Mouse (Mus musculus): ENCODE data around the gene Chd2. TPM values are rescaled to one million over a fixed set of nuclear protein-coding genes. Genes with fewer than 3 reads are reported as not detected.
"Not testable (repeated sequence)": the region's sequence is repeated elsewhere in the genome, so short reads cannot be mapped to it uniquely, and the experiment has no call there.

The Chd2 gene
- polyA plus RNA-seq, 1 experiment from 2014 or later, result 70.9 TPM

DNA sequence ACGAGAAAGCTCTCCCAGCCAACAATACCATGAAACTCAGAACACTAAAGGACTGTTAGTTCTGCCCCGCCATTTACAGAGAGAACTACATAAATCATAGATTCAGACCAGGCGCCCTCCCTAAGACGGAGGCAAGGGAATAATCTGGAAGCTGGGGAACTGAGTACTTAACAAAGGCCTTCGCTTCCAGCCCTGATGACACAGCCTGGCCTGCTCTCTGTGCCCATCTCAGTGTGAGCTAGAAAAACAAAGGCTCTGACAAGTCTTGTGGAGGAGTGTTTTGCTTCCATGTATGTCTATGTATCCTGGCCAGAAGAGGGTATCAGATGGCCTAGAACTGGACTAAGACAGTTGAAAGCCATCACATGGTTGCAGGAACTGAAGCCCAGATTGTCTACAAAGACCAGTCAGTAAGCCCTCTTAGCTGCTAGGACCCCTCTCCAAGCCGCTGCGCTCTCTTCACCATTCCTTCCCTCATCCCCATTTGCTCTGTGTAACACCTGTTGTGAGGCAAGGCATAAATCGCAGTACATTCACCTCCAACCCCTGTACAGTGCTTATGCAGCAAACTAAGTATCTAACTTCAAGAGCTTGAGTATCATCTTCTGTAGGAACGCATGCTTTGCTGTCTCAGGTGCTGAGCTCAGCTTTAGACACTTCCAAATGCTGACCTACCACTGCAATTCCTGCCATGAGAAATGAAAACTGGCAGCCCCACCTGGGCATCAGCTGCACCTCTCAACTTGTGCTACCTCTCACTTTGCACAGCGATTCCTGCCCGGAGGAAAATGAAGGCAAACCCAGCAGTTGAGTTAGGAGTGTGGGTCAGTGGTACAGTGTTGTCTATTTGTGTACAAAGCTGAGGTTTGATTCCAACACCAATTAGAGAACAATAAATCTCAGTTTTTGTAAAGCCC lies 20.1 kb downstream of the Chd2 start:
- H3K9ac ChIP-seq (ENCODE audit: low read depth, low read length), result no peak overlapping the region
- H3K27ac ChIP-seq (ENCODE audit: low read depth, low read length), result peak overlapping the region; percentile 75; the same call in 1 of the 2 replicates
- H3K4me2 ChIP-seq (replicated peaks; ENCODE audit: low read depth, low read length), result no peak overlapping the region
- H3K4me1 ChIP-seq (ENCODE audit: control insufficient read depth, insufficient read depth, low read length), result peaks cover 9% of the 10 kb centered on the region
- ATAC-seq (ENCODE audit: low FRiP score, low TSS enrichment), result peak; percentile 70
- no peak overlapping the region for H3K4me3 ChIP-seq (ENCODE audit: low read length)
- H3K36me3 ChIP-seq (ENCODE audit: control insufficient read depth, insufficient read depth, low read length), result peaks cover 41% of the 10 kb centered on the region
- H3K9me3 ChIP-seq (ENCODE audit: control insufficient read depth, low read length), result no peaks in the 10 kb centered on the region
- H3K27me3 ChIP-seq (ENCODE audit: control insufficient read depth, insufficient read depth, low read length), result no peaks in the 10 kb centered on the region
- WGBS, result 58% methylated on average over 11 of the region's 11 CpGs

DNA sequence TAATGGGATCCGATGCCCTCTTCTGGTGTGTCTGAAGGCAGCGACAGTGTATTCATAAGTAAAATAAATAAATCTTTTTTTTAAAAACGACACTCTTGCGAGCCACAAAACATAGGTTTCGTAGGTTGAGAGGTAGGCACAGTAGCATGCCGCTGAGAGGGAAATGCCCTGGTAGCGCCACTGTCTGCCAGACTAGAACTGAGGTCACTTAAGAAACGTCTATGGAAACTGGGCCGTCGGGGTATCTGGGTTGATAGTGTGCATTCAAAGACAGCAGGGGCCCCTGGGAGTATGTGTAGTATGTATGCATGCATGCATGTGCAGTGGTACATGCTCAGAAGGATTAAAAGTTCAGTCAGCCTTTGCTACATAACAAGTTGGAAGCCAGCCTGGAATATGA lies 21.4 kb downstream of the Chd2 start:
- ATAC-seq (ENCODE audit: low FRiP score, low TSS enrichment), result no peak
- Histone ChIP-seq H3K27ac (ENCODE audit: low read depth, low read length) (no peak overlapping the region), H3K9ac (ENCODE audit: low read depth, low read length) (no peak overlapping the region), H3K4me2 (replicated peaks; ENCODE audit: low read depth, low read length) (no peak overlapping the region), H3K4me1 (ENCODE audit: control insufficient read depth, insufficient read depth, low read length) (peaks cover 9% of the 10 kb centered on the region), H3K9me3 (ENCODE audit: control insufficient read depth, low read length) (no peaks in the 10 kb centered on the region), H3K4me3 (ENCODE audit: low read length) (no peak overlapping the region), H3K27me3 (ENCODE audit: control insufficient read depth, insufficient read depth, low read length) (no peaks in the 10 kb centered on the region), H3K36me3 (ENCODE audit: control insufficient read depth, insufficient read depth, low read length) (peaks cover 53% of the 10 kb centered on the region)
- WGBS, result 88% methylated on average over 10 of the region's 10 CpGs

DNA sequence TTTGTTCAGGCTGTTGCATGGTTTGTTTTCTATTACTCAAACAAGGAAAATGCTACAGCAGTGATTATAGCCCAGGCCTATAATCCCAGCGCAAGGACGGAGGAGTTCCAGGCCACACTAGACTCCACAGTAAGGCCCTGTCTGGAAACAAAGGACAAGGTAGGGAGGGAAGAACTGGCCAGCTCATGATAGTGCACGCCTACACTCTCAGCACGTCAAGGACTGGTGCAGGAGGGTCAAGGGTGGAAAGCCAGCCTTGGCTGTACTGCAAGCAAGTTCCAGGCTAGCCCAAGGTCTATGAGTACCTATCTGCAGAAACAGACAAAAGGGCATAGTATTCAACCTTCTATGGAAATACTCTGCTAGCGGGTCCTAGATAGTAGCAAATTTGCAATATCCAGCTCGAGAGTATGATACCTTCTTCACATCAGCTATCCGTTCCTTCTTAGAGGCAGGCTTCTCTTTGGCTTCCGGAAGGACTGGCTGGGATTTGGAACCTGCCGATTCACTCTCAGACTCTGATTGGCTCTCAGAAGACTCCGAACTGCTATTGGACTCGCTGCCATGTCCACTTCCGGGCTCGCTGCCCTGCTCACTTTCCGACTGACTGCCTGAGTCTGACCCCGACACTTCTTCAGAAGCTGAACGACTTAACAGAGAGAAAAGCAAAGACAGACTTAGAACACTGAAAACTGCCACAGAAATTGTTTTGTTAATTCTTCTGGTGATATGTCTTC lies 22.4 kb downstream of the Chd2 start:
- Histone ChIP-seq H3K9me3 (ENCODE audit: control insufficient read depth, low read length) (no peaks in the 10 kb centered on the region), H3K4me3 (ENCODE audit: low read length) (no peak overlapping the region), H3K27ac (ENCODE audit: low read depth, low read length) (no peak overlapping the region), H3K27me3 (ENCODE audit: control insufficient read depth, insufficient read depth, low read length) (no peaks in the 10 kb centered on the region), H3K4me2 (replicated peaks; ENCODE audit: low read depth, low read length) (no peak overlapping the region), H3K36me3 (ENCODE audit: control insufficient read depth, insufficient read depth, low read length) (peaks cover 63% of the 10 kb centered on the region), H3K4me1 (ENCODE audit: control insufficient read depth, insufficient read depth, low read length) (peaks cover 14% of the 10 kb centered on the region), H3K9ac (ENCODE audit: low read depth, low read length) (no peak overlapping the region)
- WGBS, result 87% methylated on average over 16 of the region's 16 CpGs
- no peak for ATAC-seq (ENCODE audit: low FRiP score, low TSS enrichment)

DNA sequence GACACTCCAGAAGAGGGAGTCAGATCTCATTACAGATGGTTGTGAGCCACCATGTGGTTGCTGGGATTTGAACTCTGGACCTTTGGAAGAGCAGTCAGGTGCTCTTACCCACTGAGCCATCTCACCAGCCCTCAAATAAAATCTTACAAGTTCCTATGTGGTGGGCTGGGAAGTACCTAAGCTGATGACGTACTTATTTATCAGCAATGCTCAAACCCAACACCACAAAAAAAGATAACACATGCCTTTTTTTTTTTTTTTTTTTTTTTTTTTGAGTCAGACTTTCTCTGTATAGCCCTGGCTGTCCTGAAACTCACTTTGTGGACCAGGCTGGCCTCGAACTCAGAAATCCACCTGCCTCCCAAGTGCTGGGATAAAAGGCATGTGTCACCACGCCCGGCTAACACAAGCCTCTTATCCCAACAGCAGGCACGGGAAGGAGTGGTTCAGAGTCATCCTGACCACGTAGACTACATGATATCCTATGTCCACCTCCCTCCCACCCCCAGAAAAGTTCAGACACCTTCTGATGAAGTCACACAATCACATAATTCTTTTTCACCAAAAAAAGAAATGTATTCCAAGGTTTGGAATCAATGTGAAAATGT lies 23.2 kb downstream of the Chd2 start:
- Histone ChIP-seq H3K4me1 (ENCODE audit: control insufficient read depth, insufficient read depth, low read length) (peaks cover 15% of the 10 kb centered on the region), H3K36me3 (ENCODE audit: control insufficient read depth, insufficient read depth, low read length) (peaks cover 68% of the 10 kb centered on the region)
- H3K4me2 ChIP-seq (replicated peaks; ENCODE audit: low read depth, low read length); H3K4me3 ChIP-seq (ENCODE audit: low read length); H3K27me3 ChIP-seq (ENCODE audit: control insufficient read depth, insufficient read depth, low read length); H3K27ac ChIP-seq (ENCODE audit: low read depth, low read length); ATAC-seq (ENCODE audit: low FRiP score, low TSS enrichment); H3K9ac ChIP-seq (ENCODE audit: low read depth, low read length); H3K9me3 ChIP-seq (ENCODE audit: control insufficient read depth, low read length): not testable (repeated sequence)
- 93% methylated on average over 6 of the region's 6 CpGs for WGBS

DNA sequence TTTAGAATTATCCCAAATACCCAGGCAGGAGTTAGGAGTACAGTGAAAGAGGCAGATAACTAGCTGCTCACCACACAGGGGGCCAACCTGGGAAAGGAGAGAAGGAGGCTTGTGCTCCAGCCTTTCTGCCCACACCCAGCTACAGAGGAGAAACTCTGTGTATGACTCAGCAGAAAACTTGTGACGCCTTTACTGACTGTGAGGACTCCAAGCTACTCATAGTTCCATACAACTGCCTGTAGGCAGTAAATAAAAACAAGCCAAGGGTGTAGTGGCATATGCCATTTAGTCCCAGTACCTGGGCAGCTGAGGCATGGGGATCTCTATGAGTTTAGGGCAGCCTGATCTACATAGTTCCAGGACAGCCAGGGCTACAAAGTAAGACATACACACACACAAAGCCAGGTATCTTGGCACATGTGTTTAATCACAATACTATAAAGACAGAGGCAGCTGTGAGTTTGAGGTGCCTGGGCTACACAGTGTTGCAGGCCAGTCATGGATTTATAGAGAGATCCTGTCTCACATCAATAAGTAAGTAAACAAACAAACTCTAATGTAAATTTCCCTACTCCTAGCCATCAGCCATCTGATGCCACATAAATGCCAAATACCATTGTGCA lies 24.1 kb downstream of the Chd2 start:
- Histone ChIP-seq H3K9ac (ENCODE audit: low read depth, low read length) (no peak overlapping the region), H3K36me3 (ENCODE audit: control insufficient read depth, insufficient read depth, low read length) (peaks cover 74% of the 10 kb centered on the region), H3K27me3 (ENCODE audit: control insufficient read depth, insufficient read depth, low read length) (no peaks in the 10 kb centered on the region), H3K27ac (ENCODE audit: low read depth, low read length) (no peak overlapping the region), H3K4me1 (ENCODE audit: control insufficient read depth, insufficient read depth, low read length) (peaks cover 15% of the 10 kb centered on the region), H3K4me3 (ENCODE audit: low read length) (no peak overlapping the region), H3K4me2 (replicated peaks; ENCODE audit: low read depth, low read length) (no peak overlapping the region), H3K9me3 (ENCODE audit: control insufficient read depth, low read length) (no peaks in the 10 kb centered on the region)
- ATAC-seq (ENCODE audit: low FRiP score, low TSS enrichment), result no peak
- WGBS, result 77% methylated on average over 1 of the region's 1 CpGs

DNA sequence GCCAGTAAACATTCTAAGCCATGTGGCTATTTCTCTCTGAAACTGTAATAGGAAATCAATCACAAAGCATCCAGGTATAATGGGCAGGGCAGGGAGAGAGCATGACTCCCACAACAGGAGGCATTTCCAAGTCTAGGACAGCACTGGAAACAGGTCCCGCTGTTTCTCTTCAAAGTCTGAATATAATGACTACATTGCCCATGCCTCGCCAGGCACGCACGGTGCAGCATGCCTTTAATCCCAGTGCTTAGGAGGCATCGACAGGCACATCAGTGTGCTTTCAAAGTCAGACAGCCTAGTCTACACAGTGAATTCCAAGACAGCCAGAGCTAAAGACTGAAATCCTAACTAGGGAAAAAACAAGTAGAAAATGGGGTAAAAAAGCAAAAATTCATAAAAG lies 24.8 kb downstream of the Chd2 start:
- Histone ChIP-seq H3K36me3 (ENCODE audit: control insufficient read depth, insufficient read depth, low read length) (peaks cover 78% of the 10 kb centered on the region), H3K9me3 (ENCODE audit: control insufficient read depth, low read length) (no peaks in the 10 kb centered on the region), H3K4me1 (ENCODE audit: control insufficient read depth, insufficient read depth, low read length) (peaks cover 13% of the 10 kb centered on the region), H3K4me3 (ENCODE audit: low read length) (no peak overlapping the region), H3K9ac (ENCODE audit: low read depth, low read length) (no peak overlapping the region), H3K4me2 (replicated peaks; ENCODE audit: low read depth, low read length) (no peak overlapping the region), H3K27ac (ENCODE audit: low read depth, low read length) (no peak overlapping the region), H3K27me3 (ENCODE audit: control insufficient read depth, insufficient read depth, low read length) (no peaks in the 10 kb centered on the region)
- ATAC-seq (ENCODE audit: low FRiP score, low TSS enrichment), result no peak
- 86% methylated on average over 5 of the region's 5 CpGs for WGBS

DNA sequence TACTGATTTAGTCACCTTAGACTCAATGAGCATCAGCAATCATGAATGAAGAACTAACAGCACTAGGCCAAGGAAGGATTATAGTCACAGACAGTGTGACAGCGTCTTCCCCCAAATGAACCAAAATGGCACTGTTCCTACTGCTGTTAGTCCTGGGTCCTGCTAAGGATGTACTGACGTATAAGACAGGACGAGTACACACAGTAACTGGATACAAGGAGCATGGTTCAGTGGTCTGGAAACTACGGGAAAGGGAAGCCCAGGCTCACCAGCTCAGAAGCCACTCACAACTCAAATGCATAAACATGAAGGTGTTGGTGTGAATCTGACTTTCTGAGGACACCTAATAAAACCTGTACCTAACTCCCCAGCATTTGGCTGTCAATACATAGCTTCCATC lies 27.1 kb downstream of the Chd2 start:
- Histone ChIP-seq H3K36me3 (ENCODE audit: control insufficient read depth, insufficient read depth, low read length) (peaks cover 87% of the 10 kb centered on the region), H3K9ac (ENCODE audit: low read depth, low read length) (no peak overlapping the region), H3K4me3 (ENCODE audit: low read length) (no peak overlapping the region), H3K27me3 (ENCODE audit: control insufficient read depth, insufficient read depth, low read length) (no peaks in the 10 kb centered on the region), H3K9me3 (ENCODE audit: control insufficient read depth, low read length) (no peaks in the 10 kb centered on the region), H3K27ac (ENCODE audit: low read depth, low read length) (peak overlapping the region; percentile 5; the same call in 1 of the 2 replicates), H3K4me2 (replicated peaks; ENCODE audit: low read depth, low read length) (no peak overlapping the region), H3K4me1 (ENCODE audit: control insufficient read depth, insufficient read depth, low read length) (peaks cover 6% of the 10 kb centered on the region; the same call in 1 of the 2 replicates)
- 45% methylated on average over 4 of the region's 4 CpGs for WGBS
- ATAC-seq (ENCODE audit: low FRiP score, low TSS enrichment), result peak; percentile 76

DNA sequence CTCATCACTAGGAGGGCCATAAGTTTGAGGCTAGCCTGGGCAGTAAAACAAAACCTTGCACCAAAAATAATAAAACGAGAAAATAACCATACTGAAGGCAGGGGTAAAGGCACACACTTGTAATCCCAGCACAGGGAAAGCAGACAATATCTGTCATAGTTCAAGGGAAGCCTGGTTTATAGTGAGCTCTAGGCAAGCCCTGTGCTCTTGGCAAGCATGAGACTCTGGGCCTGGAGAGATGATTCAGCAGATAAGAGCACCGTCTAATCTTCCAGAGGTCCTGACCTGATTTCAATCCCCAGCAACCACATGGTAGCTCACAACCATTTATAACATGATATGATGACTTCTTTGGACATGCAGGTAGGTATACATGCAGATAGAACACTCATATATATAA lies 29.2 kb downstream of the Chd2 start:
- Histone ChIP-seq H3K36me3 (ENCODE audit: control insufficient read depth, insufficient read depth, low read length) (peaks cover 92% of the 10 kb centered on the region), H3K4me3 (ENCODE audit: low read length) (no peak overlapping the region), H3K27me3 (ENCODE audit: control insufficient read depth, insufficient read depth, low read length) (no peaks in the 10 kb centered on the region), H3K4me2 (replicated peaks; ENCODE audit: low read depth, low read length) (no peak overlapping the region), H3K9ac (ENCODE audit: low read depth, low read length) (no peak overlapping the region), H3K4me1 (ENCODE audit: control insufficient read depth, insufficient read depth, low read length) (peaks cover 6% of the 10 kb centered on the region; the same call in 1 of the 2 replicates), H3K9me3 (ENCODE audit: control insufficient read depth, low read length) (no peaks in the 10 kb centered on the region), H3K27ac (ENCODE audit: low read depth, low read length) (no peak overlapping the region)
- WGBS, result 69% methylated on average over 2 of the region's 2 CpGs
- no peak for ATAC-seq (ENCODE audit: low FRiP score, low TSS enrichment)
